Mouse (Mus musculus): ENCODE data around the gene Prr15l. TPM values are rescaled to one million over a fixed set of nuclear protein-coding genes. Genes with fewer than 3 reads are reported as not detected.
A peak's percentile ranks its signal among the peaks of the same experiment; 100 is the strongest.

The Prr15l gene
- total RNA-seq, 2 experiments from 2014 or later, result not detected

GRCm38 (mm10) chr11:96924861-96925260 lies 3.0 kb upstream of the Prr15l start:
- DNase-seq, result no peak

- no peak for DNase-seq
These were observed 2.3 kb upstream of the Prr15l start for GRCm38 (mm10) chr11:96925469-96926148.

- no peak for DNase-seq
These were observed 1.3 kb upstream of the Prr15l start for GRCm38 (mm10) chr11:96926587-96926986.

GRCm38 (mm10) chr11:96928691-96929090 lies 787 bp downstream of the Prr15l start:
- no peak for DNase-seq

- DNase-seq, result no peak
These were observed 1.3 kb downstream of the Prr15l start for GRCm38 (mm10) chr11:96929096-96929765.

GRCm38 (mm10) chr11:96929766-96930331 lies 1.9 kb downstream of the Prr15l start:
- no peak for DNase-seq

- no peak for DNase-seq
These were observed 3.6 kb downstream of the Prr15l start for GRCm38 (mm10) chr11:96931327-96932062.

GRCm38 (mm10) chr11:96933562-96934276 lies 5.8 kb downstream of the Prr15l start:
- DNase-seq, result no peak

- peak in 1 of 2 experiments; percentile 18 for DNase-seq
These were observed 7.0 kb downstream of the Prr15l start for GRCm38 (mm10) chr11:96934921-96935356.

GRCm38 (mm10) chr11:96935872-96936650 lies 8.2 kb downstream of the Prr15l start:
- no peak for DNase-seq

GRCm38 (mm10) chr11:96937549-96938425 lies 9.9 kb downstream of the Prr15l start:
- no peak for DNase-seq

GRCm38 (mm10) chr11:96938426-96938800 lies 10.5 kb downstream of the Prr15l start:
- no peak for DNase-seq

GRCm38 (mm10) chr11:96940578-96941465 lies 12.9 kb downstream of the Prr15l start:
- DNase-seq, result no peak

- no peak for DNase-seq
These were observed 14.2 kb downstream of the Prr15l start for GRCm38 (mm10) chr11:96941989-96942590.

- peak; percentile 87 to 88 for DNase-seq
These were observed 15.9 kb downstream of the Prr15l start, which contains the start of gene Pnpo for GRCm38 (mm10) chr11:96943746-96944304. Gene Pnpo, minus strand, starts transcription at chr11:96943986.

GRCm38 (mm10) chr11:96944844-96945580 lies 17.1 kb downstream of the Prr15l start:
- DNase-seq, result no peak

GRCm38 (mm10) chr11:96946498-96946897 lies 18.6 kb downstream of the Prr15l start:
- DNase-seq, result no peak

- DNase-seq, result no peak
These were observed 19.9 kb downstream of the Prr15l start for GRCm38 (mm10) chr11:96947849-96948248.
